Mouse (Mus musculus): ENCODE measurements around the gene Zg16. TPM values are rescaled to one million over a fixed set of nuclear protein-coding genes. Genes with fewer than 3 reads are reported as not detected.
A peak's percentile ranks its signal among the peaks of the same experiment; 100 is the strongest.

Gene Zg16
- total RNA-seq, 2 experiments from 2014 or later: 0.47 TPM; not detected in 1

GRCm38 (mm10) chr7:127021563-127022527 lies 65.3 kb downstream of the Zg16 start:
- no peak for DNase-seq (ENCODE audit: low spot score in 2 of 2)

DNA sequence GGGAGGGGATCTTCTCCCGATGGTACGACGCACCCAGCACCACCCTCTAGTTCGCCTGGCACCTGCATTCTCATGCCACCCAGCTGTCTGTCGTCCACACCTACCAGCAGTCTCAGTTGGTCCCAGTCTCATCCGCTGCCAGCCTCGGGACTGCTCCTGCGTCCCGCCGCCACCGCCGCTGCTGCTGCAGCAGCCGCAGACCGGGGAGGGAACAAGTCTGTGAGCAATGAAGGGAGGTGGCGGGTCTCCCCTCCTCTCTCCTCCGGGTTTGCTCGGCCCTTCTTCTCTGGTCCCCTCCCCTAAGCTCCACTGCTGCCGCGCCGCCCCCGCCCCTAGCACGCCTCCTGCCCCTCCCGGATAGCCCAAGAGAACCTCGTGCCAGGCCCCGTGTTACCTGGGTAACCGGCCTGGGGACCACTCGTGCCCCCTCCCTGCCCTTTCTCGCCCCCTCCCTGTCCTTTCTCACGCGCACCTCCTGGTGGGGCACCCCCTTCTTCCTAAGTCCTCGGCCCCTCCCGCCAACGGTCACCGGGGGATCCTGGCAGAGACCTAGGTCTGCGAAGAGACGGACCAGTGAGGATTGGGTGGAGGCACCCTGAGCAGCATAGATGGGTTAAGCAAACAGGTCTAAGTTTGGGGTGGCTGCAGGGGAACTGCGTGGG lies 66.1 kb downstream of the Zg16 start, which contains the start of the genes Gm42742 and Prrt2:
TSS of gene Gm42742 (minus strand) at position 197 of the 662 bp plus-strand sequence.
TSS of gene Prrt2 (minus strand) at position 311 of the 662 bp plus-strand sequence.
- DNase-seq (ENCODE audit: low spot score in 2 of 2): peak; percentile 46 to 63

- no peak for DNase-seq (ENCODE audit: low spot score in 2 of 2)
Observed at GRCm38 (mm10) chr7:127020491-127020890, 66.6 kb downstream of the Zg16 start.

GRCm38 (mm10) chr7:127020031-127020430 lies 67.1 kb downstream of the Zg16 start:
- DNase-seq (ENCODE audit: low spot score in 2 of 2): no peak

DNA sequence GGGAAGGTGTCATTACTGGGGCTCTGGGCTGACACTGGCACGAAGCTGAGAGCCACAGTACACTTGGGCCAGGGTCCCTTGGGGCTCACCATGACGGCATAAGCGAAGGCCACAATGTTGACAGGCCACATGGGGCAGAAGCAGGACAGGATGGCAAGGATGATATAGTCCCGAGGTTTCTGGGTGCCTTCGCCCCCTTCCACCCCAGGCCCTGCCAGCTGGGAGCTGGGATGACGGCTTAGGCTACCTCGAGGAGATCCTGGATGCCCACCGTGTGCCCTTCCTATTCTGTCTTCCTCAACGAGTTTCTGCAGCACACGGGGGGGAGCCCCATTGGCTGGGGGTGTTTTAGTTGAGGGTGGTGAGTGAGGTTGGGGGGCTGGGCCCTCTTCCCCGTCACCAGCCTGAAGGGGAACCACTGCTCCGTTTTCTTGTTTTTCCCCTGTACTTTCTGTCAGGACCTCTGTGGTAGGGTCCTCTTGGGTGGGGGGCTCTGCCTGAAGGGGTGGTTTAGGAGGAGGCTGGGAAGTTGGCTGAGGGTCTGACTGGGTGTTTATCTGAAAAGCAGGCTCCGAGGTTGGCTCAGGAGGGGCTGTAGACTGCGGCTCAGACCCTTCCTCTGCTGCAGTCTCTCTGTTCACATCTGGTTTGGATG lies 67.7 kb downstream of the Zg16 start:
- no peak for DNase-seq (ENCODE audit: low spot score in 2 of 2)

DNA sequence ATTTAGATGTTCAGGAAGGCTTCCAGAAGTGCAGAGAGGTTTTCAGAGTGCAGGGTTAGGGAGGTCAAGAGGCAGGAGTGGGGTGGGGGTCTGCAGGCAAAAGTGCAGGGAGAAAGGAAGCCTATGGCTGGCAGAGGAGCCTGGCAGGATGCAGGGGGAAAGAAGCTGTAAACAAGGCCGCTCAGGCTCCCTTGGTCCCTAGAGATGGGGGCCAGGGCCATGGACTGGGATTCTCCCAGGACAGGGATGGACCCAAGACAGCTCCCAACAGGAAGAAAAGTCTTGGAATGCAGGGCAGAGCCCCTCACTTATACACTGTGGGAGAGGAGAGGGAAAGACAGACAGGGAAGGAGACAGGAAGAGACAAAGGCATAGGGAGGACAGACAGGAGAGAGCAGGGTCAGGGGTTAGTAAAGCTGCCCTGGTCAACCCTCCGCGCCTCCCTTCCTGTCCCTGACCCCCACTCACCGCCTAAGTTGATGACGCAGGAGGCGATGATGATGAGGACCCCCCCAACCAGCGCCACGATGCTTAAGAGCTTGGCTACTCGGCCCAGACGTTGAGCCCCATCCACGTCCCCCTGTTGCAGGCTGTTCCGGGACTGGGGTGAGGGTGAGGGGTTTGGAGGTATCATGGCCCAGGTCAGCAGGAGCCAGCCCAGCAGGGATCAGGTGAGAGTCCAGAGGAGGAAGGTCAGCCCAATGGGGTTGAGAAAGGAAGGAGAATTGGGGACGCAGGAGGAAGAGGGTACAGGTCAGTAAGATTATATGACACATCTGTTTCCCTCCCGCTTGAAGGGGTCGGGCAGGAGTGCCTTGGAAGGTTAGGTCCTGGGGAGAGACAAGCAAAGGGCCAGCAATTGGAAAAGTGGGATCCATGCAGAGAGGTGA lies 68.5 kb downstream of the Zg16 start:
- peak in 1 of 2 experiments; percentile 14 for DNase-seq (ENCODE audit: low spot score in 2 of 2)

- DNase-seq (ENCODE audit: low spot score in 2 of 2): no peak
Observed at GRCm38 (mm10) chr7:127017950-127018345, 69.2 kb downstream of the Zg16 start.

GRCm38 (mm10) chr7:127016971-127017949 lies 69.9 kb downstream of the Zg16 start, which contains the start of gene Pagr1a:
Pagr1a (minus strand) TSS chr7:127017352.
- peak; percentile 90 to 97 for DNase-seq (ENCODE audit: low spot score in 2 of 2)

GRCm38 (mm10) chr7:127016486-127016938 lies 70.6 kb downstream of the Zg16 start:
- DNase-seq (ENCODE audit: low spot score in 2 of 2): peak; percentile 25 to 65

- no peak for DNase-seq (ENCODE audit: low spot score in 2 of 2)
Observed at GRCm38 (mm10) chr7:127016481-127016485, 70.8 kb downstream of the Zg16 start, which contains the start of gene Pagr1b. Pagr1b (minus strand) TSS chr7:127016484.

- DNase-seq (ENCODE audit: low spot score in 2 of 2): peak in 1 of 2 experiments; percentile 14
Observed at GRCm38 (mm10) chr7:127016081-127016480, 71.0 kb downstream of the Zg16 start.

- DNase-seq (ENCODE audit: low spot score in 2 of 2): no peak
Observed at GRCm38 (mm10) chr7:127014993-127015392, 72.1 kb downstream of the Zg16 start.

DNA sequence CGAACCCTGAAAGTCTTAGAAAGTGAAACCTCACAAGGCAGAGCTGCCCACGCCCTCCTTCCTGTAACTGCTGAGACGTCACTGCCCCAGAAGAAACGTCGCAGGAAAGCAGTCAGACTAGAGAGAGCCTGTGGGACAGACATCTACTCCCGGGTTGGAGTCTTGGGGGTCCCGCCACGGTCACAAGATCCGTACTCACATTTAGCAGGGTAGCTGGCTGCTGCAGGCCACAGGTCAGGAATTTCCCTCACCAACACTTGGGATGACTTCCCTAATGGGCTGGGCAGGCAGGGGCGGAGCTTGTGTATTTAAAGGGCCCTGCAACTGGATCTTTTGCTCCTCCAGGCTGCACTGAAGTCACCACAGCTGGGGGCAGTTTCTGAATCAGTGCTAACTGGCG lies 72.8 kb downstream of the Zg16 start, which contains the start of gene Mvp:
TSS of gene Mvp (minus strand) at position 302 of the 400 bp plus-strand sequence.
- DNase-seq (ENCODE audit: low spot score in 2 of 2): peak in 1 of 2 experiments; percentile 54

- DNase-seq (ENCODE audit: low spot score in 2 of 2): no peak
Observed at GRCm38 (mm10) chr7:127013385-127013784, 73.7 kb downstream of the Zg16 start.

- DNase-seq (ENCODE audit: low spot score in 2 of 2): no peak
Observed at GRCm38 (mm10) chr7:127012845-127013244, 74.3 kb downstream of the Zg16 start.

DNA sequence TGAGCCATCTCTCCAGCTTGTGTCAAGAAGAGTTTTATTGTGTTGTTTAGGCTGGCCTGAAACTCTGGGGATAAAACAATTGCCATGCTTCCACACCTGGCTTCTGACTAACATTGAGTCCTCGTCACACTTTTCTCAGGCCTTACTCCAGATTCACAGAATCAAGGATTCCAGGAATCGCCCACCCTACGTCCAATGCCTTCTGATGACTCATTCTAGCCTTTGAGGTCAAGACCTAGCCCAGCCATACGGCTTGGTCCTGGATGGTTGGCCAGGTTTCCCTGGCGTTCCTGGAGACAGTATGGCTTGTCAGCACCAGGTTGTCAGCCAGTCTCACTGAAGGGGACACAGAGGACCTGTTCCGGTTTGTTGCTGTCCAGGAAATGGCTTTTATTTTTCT lies 74.8 kb downstream of the Zg16 start:
- no peak for DNase-seq (ENCODE audit: low spot score in 2 of 2)

GRCm38 (mm10) chr7:127011717-127012116 lies 75.4 kb downstream of the Zg16 start:
- no peak for DNase-seq (ENCODE audit: low spot score in 2 of 2)

DNA sequence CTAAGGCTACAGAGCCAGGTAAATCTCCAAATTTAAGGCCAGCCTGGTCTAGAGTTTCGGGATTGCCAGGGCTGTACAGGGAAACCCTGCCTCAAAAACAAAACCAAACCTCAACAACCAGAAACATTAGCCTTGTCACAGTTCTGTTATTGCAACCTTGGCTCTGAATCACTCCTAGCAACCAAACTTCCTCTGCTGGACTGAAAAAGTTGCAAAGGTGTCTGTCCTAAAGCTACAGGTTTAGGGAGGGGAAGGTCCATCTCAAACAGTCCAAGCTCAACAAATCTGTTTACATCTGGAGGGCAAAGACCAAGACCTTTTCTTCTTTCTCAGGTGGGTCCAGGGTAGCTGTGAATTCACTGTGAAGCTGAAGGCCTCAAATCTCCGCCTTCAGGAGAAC lies 76.1 kb downstream of the Zg16 start:
- no peak for DNase-seq (ENCODE audit: low spot score in 2 of 2)

- no peak for DNase-seq (ENCODE audit: low spot score in 2 of 2)
Observed at GRCm38 (mm10) chr7:127009307-127010085, 77.6 kb downstream of the Zg16 start.

Measured in gastrocnemius, postnatal 4 days (tissue).